Mouse (Mus musculus) inflammation-experienced regulatory T-cells, adult 6 months (primary cell): Measurements from ENCODE around the gene Zfp346. TPM values are rescaled to one million over a fixed set of nuclear protein-coding genes. Genes with fewer than 3 reads are reported as not detected.

Experiments used
- polyA plus RNA-seq, 3 experiments: library from polyadenylated mRNA; unstranded; fragments of 100-300 nt; shearing (Covaris generic); gene quantifications; one replicate each; pipeline ENCODE4 v1.2.1; 2017

Zfp346 gene
- polyA plus RNA-seq, 3 experiments from 2014 or later, result 13.6 to 25.9 (median 17.6) TPM

Other genes starting within 250 kb of the Zfp346 start
- gene Unc5a, start 155.9 kb upstream of the Zfp346 start, polyA plus RNA-seq, result 1 to 10 TPM in 1 of 3 experiments, under 1 TPM in 2; 0.62 to 1.4 (median 0.72) TPM
- gene Hk3, start 83.9 kb upstream of the Zfp346 start, polyA plus RNA-seq, result 1 to 10 TPM in 2 of 3 experiments, under 1 TPM in 1; 0.56 to 2.0 (median 1.1) TPM
- 100 to 1,000 TPM in 1 of 3 experiments, 10 to 100 TPM in 2; 67.9 to 101 (median 96.7) TPM for gene Uimc1, start 5.0 kb upstream of the Zfp346 start, polyA plus RNA-seq
- gene Gm17617, start 28.2 kb downstream of the Zfp346 start, polyA plus RNA-seq, result not detected
- gene Fgfr4, start 47.3 kb downstream of the Zfp346 start, polyA plus RNA-seq, result not detected
- 10 to 100 TPM; 46.7 to 76.6 (median 60.1) TPM for gene Nsd1, start 104.5 kb downstream of the Zfp346 start, polyA plus RNA-seq
- gene Prelid1, start 215.2 kb downstream of the Zfp346 start, polyA plus RNA-seq, result 100 to 1,000 TPM; 196 to 371 (median 209) TPM
- 10 to 100 TPM in 1 of 3 experiments, 1 to 10 TPM in 2; 8.8 to 15.0 (median 9.7) TPM for gene Rab24, start 216.6 kb downstream of the Zfp346 start, polyA plus RNA-seq
- gene Mxd3, start 224.5 kb downstream of the Zfp346 start, polyA plus RNA-seq, result 10 to 100 TPM in 1 of 3 experiments, 1 to 10 TPM in 2; 2.2 to 32.2 (median 3.5) TPM